Mouse (Mus musculus): ENCODE results near the gene Gm26897.

Gene Gm26897

DNA sequence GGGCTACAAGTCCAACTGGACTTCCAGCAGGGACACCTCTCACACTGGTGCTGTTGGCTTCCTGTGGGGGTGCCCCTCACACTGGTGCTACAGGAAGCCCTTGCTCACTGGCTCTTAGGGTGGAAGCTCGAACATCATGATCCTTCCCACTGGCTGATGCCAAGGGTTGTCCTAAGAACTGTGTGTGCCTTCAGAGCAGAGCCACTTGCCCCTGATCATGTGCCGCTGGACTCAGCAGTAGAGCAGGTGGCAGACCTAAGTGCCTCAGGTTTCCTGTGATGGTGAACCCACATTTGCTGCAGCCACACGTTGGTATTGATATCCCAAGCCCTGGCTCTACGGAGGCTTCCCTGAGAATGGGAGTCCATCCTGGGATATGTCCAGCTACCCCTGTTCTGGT, 33.0 kb downstream of the Gm26897 start:
- Histone ChIP-seq H3K36me3 (ENCODE audit: control insufficient read depth, insufficient read depth, low read length, poor library complexity, severe bottlenecking) (no peaks in the 10 kb centered on the region), H3K27me3 (ENCODE audit: control insufficient read depth, insufficient read depth, low read length, poor library complexity, severe bottlenecking) (no peaks in the 10 kb centered on the region)
- DNase-seq (ENCODE audit: low read depth, low spot score), result no peak

DNA sequence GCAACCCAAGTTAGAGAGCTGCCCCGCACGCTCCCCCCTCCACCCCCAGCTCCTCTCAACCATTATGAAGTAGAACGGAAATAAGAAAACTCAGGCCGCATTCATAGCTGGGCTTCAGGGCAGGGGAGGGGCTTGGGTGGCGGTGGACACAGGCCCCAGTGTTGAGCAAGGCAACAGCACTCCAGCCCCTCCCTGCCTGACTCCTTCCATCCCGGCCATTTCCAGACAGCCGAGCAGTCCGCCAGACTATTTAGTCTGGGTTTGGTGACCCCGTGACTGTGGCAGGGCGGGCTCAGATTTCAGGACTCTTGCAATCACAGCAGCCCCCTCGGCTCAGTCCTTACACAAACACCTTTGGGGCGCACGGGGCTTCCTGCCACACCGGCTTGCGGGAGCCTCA, 36.5 kb downstream of the Gm26897 start:
- H3K27me3 ChIP-seq (ENCODE audit: control insufficient read depth, insufficient read depth, low read length, poor library complexity, severe bottlenecking), result no peaks in the 10 kb centered on the region
- H3K36me3 ChIP-seq (ENCODE audit: control insufficient read depth, insufficient read depth, low read length, poor library complexity, severe bottlenecking), result no peaks in the 10 kb centered on the region
- DNase-seq (ENCODE audit: low read depth, low spot score), result no peak

DNA sequence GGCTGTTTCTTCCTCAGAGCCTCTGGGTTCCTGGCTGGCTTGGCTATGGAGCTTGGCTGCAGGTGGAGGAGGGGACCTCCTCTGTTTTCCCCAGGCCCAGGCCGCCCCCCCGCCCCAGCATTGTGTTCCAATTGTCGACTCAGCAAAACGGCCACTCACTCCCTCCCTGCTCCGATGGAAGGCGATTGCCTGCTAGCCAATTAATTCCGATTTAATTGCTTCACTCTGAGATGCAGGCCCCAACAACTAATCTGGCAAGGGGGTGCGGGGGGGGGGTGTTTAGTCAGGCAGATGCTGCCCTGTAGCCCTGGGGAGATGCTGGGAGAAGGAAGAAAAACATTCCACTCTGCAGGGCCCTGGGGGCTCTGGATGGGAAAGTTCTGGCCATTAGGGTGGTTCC, 38.4 kb downstream of the Gm26897 start:
- no peak for DNase-seq (ENCODE audit: low read depth, low spot score)
- H3K36me3 ChIP-seq (ENCODE audit: control insufficient read depth, insufficient read depth, low read length, poor library complexity, severe bottlenecking), result no peaks in the 10 kb centered on the region
- no peaks in the 10 kb centered on the region for H3K27me3 ChIP-seq (ENCODE audit: control insufficient read depth, insufficient read depth, low read length, poor library complexity, severe bottlenecking)

DNA sequence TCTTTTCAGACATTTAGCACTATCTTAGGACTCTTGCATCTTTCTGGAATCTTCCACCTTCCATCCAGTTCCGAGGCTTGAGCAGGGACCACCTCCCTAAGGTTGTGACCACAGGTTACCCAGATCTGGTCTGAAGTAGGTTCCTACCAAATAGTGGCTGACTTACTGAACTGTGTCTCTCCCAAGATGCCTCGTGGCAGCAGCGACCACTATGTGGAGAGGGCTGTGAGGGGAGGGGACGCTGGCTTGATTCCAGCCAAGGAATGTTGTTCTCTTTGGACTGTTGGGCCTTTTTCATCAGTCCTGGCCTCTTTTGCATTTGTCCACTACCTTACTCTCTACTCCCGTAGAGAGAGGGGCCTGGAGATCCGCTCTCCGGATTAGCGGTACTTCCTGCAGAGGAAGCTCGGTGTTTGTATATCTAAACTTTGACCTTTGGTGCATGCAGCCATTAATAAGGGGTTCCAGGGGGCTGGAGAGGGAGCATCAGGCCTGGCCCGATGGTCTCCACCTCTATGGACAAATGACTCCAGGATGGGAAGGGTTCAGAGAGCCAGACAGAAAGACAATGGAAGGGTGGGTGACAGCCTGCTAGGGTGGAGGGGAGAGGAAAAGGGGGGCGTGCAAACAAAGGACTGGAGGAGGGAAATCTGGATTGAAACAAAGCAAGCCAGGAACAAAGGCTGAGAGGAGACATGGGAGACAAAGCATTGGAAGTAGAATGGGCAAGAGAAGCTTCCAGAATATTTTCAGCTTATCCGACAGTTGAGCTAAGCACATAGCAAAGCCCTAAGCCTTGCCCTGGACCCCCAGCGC, 39.1 kb downstream of the Gm26897 start:
- Histone ChIP-seq H3K27me3 (ENCODE audit: control insufficient read depth, insufficient read depth, low read length, poor library complexity, severe bottlenecking) (no peaks in the 10 kb centered on the region), H3K36me3 (ENCODE audit: control insufficient read depth, insufficient read depth, low read length, poor library complexity, severe bottlenecking) (no peaks in the 10 kb centered on the region)
- no peak for DNase-seq (ENCODE audit: low read depth, low spot score)

DNA sequence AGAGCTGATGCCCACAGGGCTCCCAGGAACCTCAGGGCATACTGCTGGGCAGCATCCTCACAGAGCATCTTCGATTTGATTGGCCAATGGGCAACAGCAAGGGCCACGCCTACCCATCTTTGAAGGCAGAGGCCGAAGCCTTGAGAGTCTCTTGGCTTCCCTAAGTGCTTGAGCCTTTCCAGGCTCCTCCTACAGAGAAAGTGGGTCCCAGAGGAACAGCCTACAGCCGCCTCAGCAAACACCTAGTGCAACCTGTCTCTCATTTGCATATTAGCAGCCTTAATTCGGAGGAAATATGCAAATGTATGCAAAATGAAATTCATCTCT, 39.6 kb downstream of the Gm26897 start:
- no peaks in the 10 kb centered on the region for H3K36me3 ChIP-seq (ENCODE audit: control insufficient read depth, insufficient read depth, low read length, poor library complexity, severe bottlenecking)
- H3K27me3 ChIP-seq (ENCODE audit: control insufficient read depth, insufficient read depth, low read length, poor library complexity, severe bottlenecking), result no peaks in the 10 kb centered on the region
- no peak for DNase-seq (ENCODE audit: low read depth, low spot score)

DNA sequence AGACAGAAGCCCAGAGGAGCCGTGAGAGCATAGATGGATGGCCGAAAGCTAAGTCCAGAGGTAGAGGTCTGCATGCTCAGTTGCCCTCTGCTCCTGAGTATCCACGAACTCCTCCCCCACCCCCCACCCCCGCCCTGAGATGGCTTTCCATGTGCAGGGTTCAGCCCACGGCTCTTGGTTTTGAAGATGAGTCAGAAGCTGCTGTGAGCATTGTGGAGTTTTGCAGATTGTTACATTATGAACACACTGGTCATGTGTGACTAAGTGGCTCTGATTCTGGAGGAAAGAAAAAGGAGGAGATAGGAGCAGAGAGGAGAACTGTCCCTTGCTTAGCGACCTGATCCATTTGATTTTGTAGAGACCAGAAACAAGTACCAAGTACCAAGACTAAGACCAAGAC, 42.5 kb downstream of the Gm26897 start:
- Histone ChIP-seq H3K27me3 (ENCODE audit: control insufficient read depth, insufficient read depth, low read length, poor library complexity, severe bottlenecking) (no peaks in the 10 kb centered on the region), H3K36me3 (ENCODE audit: control insufficient read depth, insufficient read depth, low read length, poor library complexity, severe bottlenecking) (no peaks in the 10 kb centered on the region)
- DNase-seq (ENCODE audit: low read depth, low spot score), result no peak

DNA sequence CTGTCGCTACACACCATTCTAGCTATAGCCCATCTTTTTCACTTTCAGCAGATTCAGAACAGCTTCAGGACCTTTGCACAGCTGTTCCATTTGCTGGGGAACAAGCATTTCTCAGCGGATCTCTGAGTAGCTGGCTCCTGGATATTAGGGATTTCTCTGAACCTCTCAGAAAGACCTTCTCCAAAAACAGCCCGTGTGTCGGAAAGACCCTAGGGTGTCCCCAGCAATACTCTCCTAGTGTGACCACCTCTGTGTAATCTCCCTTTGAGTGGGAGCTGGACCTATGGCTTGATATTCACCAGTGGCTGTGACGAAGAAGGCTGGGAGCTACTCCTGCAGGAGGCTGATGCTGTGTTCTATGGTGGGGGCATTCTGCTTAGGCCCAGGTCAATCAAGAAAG, 44.4 kb downstream of the Gm26897 start:
- DNase-seq (ENCODE audit: low read depth, low spot score), result no peak
- no peaks in the 10 kb centered on the region for H3K36me3 ChIP-seq (ENCODE audit: control insufficient read depth, insufficient read depth, low read length, poor library complexity, severe bottlenecking)
- H3K27me3 ChIP-seq (ENCODE audit: control insufficient read depth, insufficient read depth, low read length, poor library complexity, severe bottlenecking), result no peaks in the 10 kb centered on the region

DNA sequence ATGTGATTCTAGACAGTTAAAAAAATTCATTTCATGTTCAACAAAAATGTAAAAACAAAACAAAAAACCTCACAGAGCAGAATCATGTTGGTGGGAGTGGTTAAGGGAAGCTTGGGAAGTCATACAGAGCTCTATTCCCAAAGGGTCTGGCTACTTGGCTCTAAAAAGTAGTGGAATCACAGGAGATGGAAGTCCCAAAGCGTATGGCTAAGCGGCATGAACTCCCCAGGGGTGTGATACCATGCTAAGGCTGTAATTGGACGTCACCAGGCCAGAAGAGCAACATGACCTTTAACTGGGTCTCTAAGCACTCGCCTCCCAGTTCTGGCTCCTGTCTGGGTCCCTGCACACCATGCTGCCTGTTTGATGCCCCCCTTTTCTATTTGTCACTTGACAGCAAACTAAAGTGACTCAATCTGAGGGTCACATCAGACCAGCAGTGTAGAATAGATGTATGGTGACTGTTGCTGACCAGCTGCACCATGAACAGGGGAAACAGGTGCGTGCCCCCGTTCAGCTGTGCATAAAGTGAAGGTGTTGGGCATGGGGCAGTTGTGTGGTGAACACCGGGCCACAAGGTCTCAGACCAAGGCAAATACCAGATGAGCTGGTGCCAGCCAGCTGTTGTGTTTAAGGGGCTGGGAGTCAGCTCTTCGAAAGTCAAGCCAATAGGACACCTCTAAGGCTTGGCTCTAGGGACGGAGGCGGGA, 46.2 kb downstream of the Gm26897 start:
- Histone ChIP-seq H3K27me3 (ENCODE audit: control insufficient read depth, insufficient read depth, low read length, poor library complexity, severe bottlenecking) (no peaks in the 10 kb centered on the region), H3K36me3 (ENCODE audit: control insufficient read depth, insufficient read depth, low read length, poor library complexity, severe bottlenecking) (no peaks in the 10 kb centered on the region)
- no peak for DNase-seq (ENCODE audit: low read depth, low spot score)

All from splenic B cell, adult 2 months (primary cell).